Mouse (Mus musculus): Measurements from ENCODE around the gene Morn1. TPM values are rescaled to one million over a fixed set of nuclear protein-coding genes. Genes with fewer than 3 reads are reported as not detected.

Gene Morn1
- polyA plus RNA-seq, 1 experiment from 2014 or later = 1.1 TPM

- Histone ChIP-seq H3K9ac (ENCODE audit: low read depth, low read length) (no peak overlapping the region), H3K27ac (ENCODE audit: low read length) (no peak overlapping the region), H3K4me3 (ENCODE audit: low read depth, low read length) (no peak overlapping the region), H3K4me1 (ENCODE audit: control insufficient read depth, low read depth, low read length) (peaks cover 14% of the 10 kb centered on the region), H3K9me3 (replicated peaks; ENCODE audit: control insufficient read depth, low read length) (no peaks in the 10 kb centered on the region), H3K36me3 (ENCODE audit: control insufficient read depth, insufficient read depth) (no peaks in the 10 kb centered on the region), H3K27me3 (ENCODE audit: control insufficient read depth, insufficient read depth, low read depth, low read length) (no peaks in the 10 kb centered on the region), H3K4me2 (ENCODE audit: low read depth, low read length) (no peak overlapping the region)
- ATAC-seq (ENCODE audit: low read depth) = no peak
- 79% methylated on average over 10 of the region's 10 CpGs for WGBS (ENCODE audit: insufficient replicate concordance)
Measured at GRCm38 (mm10) chr4:155129132-155129917, 42.9 kb downstream of the Morn1 start.

GRCm38 (mm10) chr4:155129996-155130395, 43.6 kb downstream of the Morn1 start:
- H3K9ac ChIP-seq (ENCODE audit: low read depth, low read length) = no peak overlapping the region
- H3K4me3 ChIP-seq (ENCODE audit: low read depth, low read length) = no peak overlapping the region
- no peak overlapping the region for H3K4me2 ChIP-seq (ENCODE audit: low read depth, low read length)
- no peaks in the 10 kb centered on the region for H3K27me3 ChIP-seq (ENCODE audit: control insufficient read depth, insufficient read depth, low read depth, low read length)
- H3K4me1 ChIP-seq (ENCODE audit: control insufficient read depth, low read depth, low read length) = peaks cover 8% of the 10 kb centered on the region
- 77% methylated on average over 14 of the region's 14 CpGs for WGBS (ENCODE audit: insufficient replicate concordance)
- H3K9me3 ChIP-seq (replicated peaks; ENCODE audit: control insufficient read depth, low read length) = no peaks in the 10 kb centered on the region
- no peaks in the 10 kb centered on the region for H3K36me3 ChIP-seq (ENCODE audit: control insufficient read depth, insufficient read depth)
- ATAC-seq (ENCODE audit: low read depth) = no peak
- H3K27ac ChIP-seq (ENCODE audit: low read length) = no peak overlapping the region

GRCm38 (mm10) chr4:155130616-155131015, 44.2 kb downstream of the Morn1 start:
- no peaks in the 10 kb centered on the region for H3K36me3 ChIP-seq (ENCODE audit: control insufficient read depth, insufficient read depth)
- H3K27me3 ChIP-seq (ENCODE audit: control insufficient read depth, insufficient read depth, low read depth, low read length) = no peaks in the 10 kb centered on the region
- H3K27ac ChIP-seq (ENCODE audit: low read length) = no peak overlapping the region
- no peak overlapping the region for H3K4me3 ChIP-seq (ENCODE audit: low read depth, low read length)
- H3K4me2 ChIP-seq (ENCODE audit: low read depth, low read length) = no peak overlapping the region
- 60% methylated on average over 7 of the region's 7 CpGs for WGBS (ENCODE audit: insufficient replicate concordance)
- no peaks in the 10 kb centered on the region for H3K9me3 ChIP-seq (replicated peaks; ENCODE audit: control insufficient read depth, low read length)
- peaks cover 2% of the 10 kb centered on the region for H3K4me1 ChIP-seq (ENCODE audit: control insufficient read depth, low read depth, low read length)
- no peak for ATAC-seq (ENCODE audit: low read depth)
- H3K9ac ChIP-seq (ENCODE audit: low read depth, low read length) = no peak overlapping the region

GRCm38 (mm10) chr4:155133188-155133587, 46.8 kb downstream of the Morn1 start:
- H3K27me3 ChIP-seq (ENCODE audit: control insufficient read depth, insufficient read depth, low read depth, low read length) = no peaks in the 10 kb centered on the region
- no peak overlapping the region for H3K9ac ChIP-seq (ENCODE audit: low read depth, low read length)
- H3K4me3 ChIP-seq (ENCODE audit: low read depth, low read length) = no peak overlapping the region
- 21% methylated on average over 3 of the region's 3 CpGs for WGBS (ENCODE audit: insufficient replicate concordance)
- no peaks in the 10 kb centered on the region; the same call in none of the 2 replicates for H3K4me1 ChIP-seq (ENCODE audit: control insufficient read depth, low read depth, low read length)
- H3K36me3 ChIP-seq (ENCODE audit: control insufficient read depth, insufficient read depth) = no peaks in the 10 kb centered on the region
- H3K9me3 ChIP-seq (replicated peaks; ENCODE audit: control insufficient read depth, low read length) = no peaks in the 10 kb centered on the region
- no peak overlapping the region for H3K4me2 ChIP-seq (ENCODE audit: low read depth, low read length)
- H3K27ac ChIP-seq (ENCODE audit: low read length) = no peak overlapping the region
- ATAC-seq (ENCODE audit: low read depth) = no peak

- no peak overlapping the region for H3K27ac ChIP-seq (ENCODE audit: low read length)
- no peak for ATAC-seq (ENCODE audit: low read depth)
- no peak overlapping the region for H3K4me2 ChIP-seq (ENCODE audit: low read depth, low read length)
- no peaks in the 10 kb centered on the region for H3K27me3 ChIP-seq (ENCODE audit: control insufficient read depth, insufficient read depth, low read depth, low read length)
- 76% methylated on average over 20 of the region's 20 CpGs for WGBS (ENCODE audit: insufficient replicate concordance)
- H3K9me3 ChIP-seq (replicated peaks; ENCODE audit: control insufficient read depth, low read length) = no peaks in the 10 kb centered on the region
- H3K36me3 ChIP-seq (ENCODE audit: control insufficient read depth, insufficient read depth) = no peaks in the 10 kb centered on the region
- no peak overlapping the region for H3K4me3 ChIP-seq (ENCODE audit: low read depth, low read length)
- no peak overlapping the region for H3K9ac ChIP-seq (ENCODE audit: low read depth, low read length)
- no peaks in the 10 kb centered on the region; the same call in none of the 2 replicates for H3K4me1 ChIP-seq (ENCODE audit: control insufficient read depth, low read depth, low read length)
Measured at GRCm38 (mm10) chr4:155133658-155134417, 47.5 kb downstream of the Morn1 start.

- Histone ChIP-seq H3K9ac (ENCODE audit: low read depth, low read length) (no peak overlapping the region), H3K4me2 (ENCODE audit: low read depth, low read length) (no peak overlapping the region), H3K27ac (ENCODE audit: low read length) (no peak overlapping the region), H3K36me3 (ENCODE audit: control insufficient read depth, insufficient read depth) (no peaks in the 10 kb centered on the region), H3K4me1 (ENCODE audit: control insufficient read depth, low read depth, low read length) (no peaks in the 10 kb centered on the region; the same call in none of the 2 replicates), H3K9me3 (replicated peaks; ENCODE audit: control insufficient read depth, low read length) (no peaks in the 10 kb centered on the region), H3K4me3 (ENCODE audit: low read depth, low read length) (no peak overlapping the region), H3K27me3 (ENCODE audit: control insufficient read depth, insufficient read depth, low read depth, low read length) (no peaks in the 10 kb centered on the region)
- WGBS (ENCODE audit: insufficient replicate concordance) = 59% methylated on average over 7 of the region's 7 CpGs
- no peak for ATAC-seq (ENCODE audit: low read depth)
Measured at GRCm38 (mm10) chr4:155134686-155135172, 48.4 kb downstream of the Morn1 start.

GRCm38 (mm10) chr4:155135909-155136585, 49.7 kb downstream of the Morn1 start:
- H3K4me1 ChIP-seq (ENCODE audit: control insufficient read depth, low read depth, low read length) = no peaks in the 10 kb centered on the region; the same call in none of the 2 replicates
- no peaks in the 10 kb centered on the region for H3K36me3 ChIP-seq (ENCODE audit: control insufficient read depth, insufficient read depth)
- no peak overlapping the region for H3K9ac ChIP-seq (ENCODE audit: low read depth, low read length)
- H3K27me3 ChIP-seq (ENCODE audit: control insufficient read depth, insufficient read depth, low read depth, low read length) = no peaks in the 10 kb centered on the region
- 71% methylated on average over 5 of the region's 5 CpGs for WGBS (ENCODE audit: insufficient replicate concordance)
- H3K27ac ChIP-seq (ENCODE audit: low read length) = no peak overlapping the region
- H3K4me2 ChIP-seq (ENCODE audit: low read depth, low read length) = no peak overlapping the region
- no peak overlapping the region for H3K4me3 ChIP-seq (ENCODE audit: low read depth, low read length)
- ATAC-seq (ENCODE audit: low read depth) = peak; percentile 75
- no peaks in the 10 kb centered on the region for H3K9me3 ChIP-seq (replicated peaks; ENCODE audit: control insufficient read depth, low read length)

- no peak for ATAC-seq (ENCODE audit: low read depth)
- 74% methylated on average over 7 of the region's 7 CpGs for WGBS (ENCODE audit: insufficient replicate concordance)
- Histone ChIP-seq H3K4me2 (ENCODE audit: low read depth, low read length) (no peak overlapping the region), H3K4me3 (ENCODE audit: low read depth, low read length) (no peak overlapping the region), H3K9me3 (replicated peaks; ENCODE audit: control insufficient read depth, low read length) (no peaks in the 10 kb centered on the region), H3K27ac (ENCODE audit: low read length) (no peak overlapping the region), H3K27me3 (ENCODE audit: control insufficient read depth, insufficient read depth, low read depth, low read length) (no peaks in the 10 kb centered on the region), H3K9ac (ENCODE audit: low read depth, low read length) (no peak overlapping the region), H3K36me3 (ENCODE audit: control insufficient read depth, insufficient read depth) (no peaks in the 10 kb centered on the region), H3K4me1 (ENCODE audit: control insufficient read depth, low read depth, low read length) (no peaks in the 10 kb centered on the region; the same call in none of the 2 replicates)
Measured at GRCm38 (mm10) chr4:155137891-155138290, 51.5 kb downstream of the Morn1 start.

Measured in liver, embryonic 16.5 days (tissue).